In genomic region chr14:32309876-32310275, GRCm38 (mm10) we compare ENCODE assay signal across 9 mouse cellular contexts. TPM values are rescaled to one million over a fixed set of nuclear protein-coding genes. Genes with fewer than 3 reads are reported as not detected.
DNase-seq lines count a peak whose midpoint lies in the region; ATAC-seq and TF ChIP-seq lines count a peak whose summit lies in the region.
"Had no signal": no experiment of that assay in that cellular context is flagged by ENCODE, and none has a peak within 500 bp of the region (broad histone marks: within the 10 kb centered on the region; RNA-seq: fewer than 3 reads in every experiment).

No protein-coding gene starts in this region.

- no peak overlapping the region for H3K4me3 ChIP-seq in intestine, embryonic 14.5 days (ENCODE audit: low read depth, low read length)
- H3K4me3 ChIP-seq in intestine, embryonic 16.5 days (ENCODE audit: low read length) = no peak overlapping the region
- no peak overlapping the region for H3K4me3 ChIP-seq in cortical plate, adult 2 months (ENCODE audit: insufficient read depth, low read length)
- no peak overlapping the region for H3K4me3 ChIP-seq in stomach, postnatal 0 days (ENCODE audit: low read depth, low read length)
- H3K4me3 ChIP-seq: stomach, embryonic 15.5 days had no signal

- 44% methylated on average over 8 of the region's 8 CpGs for WGBS in intestine, embryonic 14.5 days
- WGBS in intestine, embryonic 16.5 days = 46% methylated on average over 8 of the region's 8 CpGs
- WGBS in stomach, postnatal 0 days = 48% methylated on average over 8 of the region's 8 CpGs

- H3K9me3 ChIP-seq in intestine, embryonic 14.5 days (ENCODE audit: control insufficient read depth, low read length) = no peaks in the 10 kb centered on the region
- H3K9me3 ChIP-seq in intestine, embryonic 16.5 days (ENCODE audit: control insufficient read depth, low read length) = no peaks in the 10 kb centered on the region
- H3K9me3 ChIP-seq in stomach, postnatal 0 days (ENCODE audit: control insufficient read depth, low read length) = no peaks in the 10 kb centered on the region
- H3K9me3 ChIP-seq: stomach, embryonic 15.5 days had no signal

- no peaks in the 10 kb centered on the region for H3K4me1 ChIP-seq in intestine, embryonic 14.5 days (replicated peaks; ENCODE audit: control insufficient read depth, insufficient read depth, low read length)
- no peaks in the 10 kb centered on the region for H3K4me1 ChIP-seq in intestine, embryonic 16.5 days (ENCODE audit: control insufficient read depth, insufficient read depth, low read length)
- H3K4me1 ChIP-seq in cortical plate, adult 2 months (ENCODE audit: control insufficient read depth, insufficient read depth, low read length) = no peaks in the 10 kb centered on the region
- no peaks in the 10 kb centered on the region for H3K4me1 ChIP-seq in stomach, postnatal 0 days (replicated peaks; ENCODE audit: control insufficient read depth, insufficient read depth)
- H3K4me1 ChIP-seq: stomach, embryonic 15.5 days had no signal

- no peak overlapping the region for H3K4me2 ChIP-seq in intestine, embryonic 14.5 days (ENCODE audit: low read length)
- no peak overlapping the region for H3K4me2 ChIP-seq in intestine, embryonic 16.5 days (ENCODE audit: low read depth, low read length)
- H3K4me2 ChIP-seq in stomach, postnatal 0 days (replicated peaks; ENCODE audit: low read depth) = no peak overlapping the region
- H3K4me2 ChIP-seq: stomach, embryonic 15.5 days had no signal

- no peak overlapping the region for H3K27ac ChIP-seq in intestine, embryonic 14.5 days (ENCODE audit: low read depth)
- no peak overlapping the region for H3K27ac ChIP-seq in intestine, embryonic 16.5 days (ENCODE audit: low read length)
- H3K27ac ChIP-seq in cortical plate, adult 2 months (ENCODE audit: insufficient read depth, low read length) = no peak overlapping the region
- no peak overlapping the region for H3K27ac ChIP-seq in stomach, postnatal 0 days (replicated peaks)
- H3K27ac ChIP-seq: stomach, embryonic 15.5 days had no signal

- H3K9ac ChIP-seq in intestine, embryonic 14.5 days (ENCODE audit: low read length) = no peak overlapping the region
- H3K9ac ChIP-seq in intestine, embryonic 16.5 days (ENCODE audit: low read depth, low read length) = no peak overlapping the region
- no peak overlapping the region for H3K9ac ChIP-seq in stomach, postnatal 0 days (ENCODE audit: low read length)
- H3K9ac ChIP-seq: stomach, embryonic 15.5 days had no signal

- no peak for TF ChIP-seq POLR2A in cortical plate, adult 2 months (IDR thresholded peaks at IDR 0.05; ENCODE audit: extremely low read depth, insufficient read depth, low read length)

- peak; percentile 65 for DNase-seq in intestine, embryonic 14.5 days (ENCODE audit: low spot score)
- peak; percentile 55 to 65 for DNase-seq in adrenal gland, adult 18-20 months (ENCODE audit: low spot score in 2 of 2)
- DNase-seq in heart, postnatal 4 days = peak; percentile 68
- peak; percentile 55 to 81 for DNase-seq in layer of hippocampus, adult 8-10 months (ENCODE audit: low spot score in 2 of 2)
- peak; percentile 57 for DNase-seq in lung, postnatal 36 days
- DNase-seq in stomach, postnatal 0 days (ENCODE audit: low spot score) = peak; percentile 57

- H3K36me3 ChIP-seq in intestine, embryonic 14.5 days (ENCODE audit: control insufficient read depth, insufficient read depth, low read length) = no peaks in the 10 kb centered on the region
- no peaks in the 10 kb centered on the region for H3K36me3 ChIP-seq in intestine, embryonic 16.5 days (ENCODE audit: control insufficient read depth, insufficient read depth, low read length)
- no peaks in the 10 kb centered on the region for H3K36me3 ChIP-seq in stomach, postnatal 0 days (ENCODE audit: control insufficient read depth, insufficient read depth, low read length)
- H3K36me3 ChIP-seq: stomach, embryonic 15.5 days had no signal

- no peaks in the 10 kb centered on the region for H3K27me3 ChIP-seq in intestine, embryonic 14.5 days (replicated peaks; ENCODE audit: control insufficient read depth, insufficient read depth, low read length)
- H3K27me3 ChIP-seq in intestine, embryonic 16.5 days (replicated peaks; ENCODE audit: control insufficient read depth, insufficient read depth, low read length) = no peaks in the 10 kb centered on the region
- H3K27me3 ChIP-seq in stomach, postnatal 0 days (ENCODE audit: control insufficient read depth, insufficient read depth, low read length) = no peaks in the 10 kb centered on the region
- H3K27me3 ChIP-seq: stomach, embryonic 15.5 days had no signal

- TF ChIP-seq EP300 in stomach, postnatal 0 days (optimal IDR thresholded peaks at IDR 0.05) = no peak

- no peak; the same call in 1 of the 2 replicates for ATAC-seq in intestine, embryonic 14.5 days (replicated peaks; ENCODE audit: low FRiP score, low TSS enrichment, low read depth)
- ATAC-seq in intestine, embryonic 16.5 days = no peak
- no peak for ATAC-seq in stomach, postnatal 0 days (ENCODE audit: low FRiP score, low TSS enrichment)

- TF ChIP-seq CTCF in cortical plate, adult 2 months (IDR thresholded peaks at IDR 0.05; ENCODE audit: extremely low read depth, insufficient read depth, low read length) = peak; percentile 65
- TF ChIP-seq CTCF in stomach, postnatal 0 days (IDR thresholded peaks at IDR 0.05; ENCODE audit: low read depth) = peak; percentile 70

RNA-seq across cellular contexts. Expression of gene Ogdhl, which starts 11.9 kb away (rescaled TPM):
- 17.8 and 19.9 TPM in 2 replicates for polyA plus RNA-seq in intestine, embryonic 14.5 days (2014; fragmentation: Nextera tagmentation; extraction: Ambion mirVana)
- 20.7 and 24.2 TPM in 2 replicates for polyA plus RNA-seq in intestine, embryonic 16.5 days (2015; fragmentation: Nextera tagmentation; extraction: Ambion mirVana)
- total RNA-seq in adrenal gland, adult 18-20 months (2021) = 1 to 10 TPM; 9.3 to 9.9 TPM
- polyA plus RNA-seq in cortical plate, adult 2 months (2012; rRNA removed) = 74.6 and 77.2 TPM in 2 replicates
- total RNA-seq in heart, postnatal 4 days (2021) = 10 to 100 TPM in 1 of 2 experiments, 1 to 10 TPM in 1; 9.7 to 11.3 TPM
- total RNA-seq in layer of hippocampus, adult 8-10 months (2022) = 100 to 1,000 TPM in 2 of 4 experiments, 10 to 100 TPM in 2; 98.6 to 108 (median 101) TPM
- polyA plus RNA-seq in stomach, postnatal 0 days (2015; fragmentation: Nextera tagmentation; extraction: Ambion mirVana) = 1.6 and 2.0 TPM in 2 replicates
